In the genomic region with DNA sequence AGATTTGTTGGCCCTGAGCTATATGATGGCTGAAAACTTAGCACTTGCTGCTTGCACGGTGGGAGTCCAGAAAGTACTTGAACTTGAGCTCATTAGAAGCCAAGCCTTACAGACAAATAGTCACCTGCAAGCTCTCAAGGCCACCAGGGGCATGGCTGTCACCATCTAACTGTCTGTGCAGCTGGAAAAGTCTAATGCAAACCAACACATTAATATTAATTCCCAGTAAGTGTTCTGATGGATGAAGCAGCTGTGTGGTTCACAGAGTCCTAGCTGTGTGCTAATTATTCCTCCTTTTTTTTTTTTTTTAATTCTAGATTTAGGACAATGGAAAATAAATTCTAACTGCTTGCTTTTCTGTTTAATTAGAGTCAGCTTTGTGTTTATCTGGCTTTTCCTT, we compare ENCODE assay signal across 21 mouse cellular contexts.
"Had no signal": no experiment of that assay in that cellular context is flagged by ENCODE, and none has a peak within 500 bp of the region (broad histone marks: within the 10 kb centered on the region; RNA-seq: fewer than 3 reads in every experiment).

No protein-coding gene starts in this region.

- H3K36me3 ChIP-seq: limb, embryonic 12.5 days; limb, embryonic 15.5 days; midbrain, embryonic 12.5 days; midbrain, embryonic 15.5 days; neural tube, embryonic 12.5 days; neural tube, embryonic 15.5 days; stomach, embryonic 15.5 days had no signal

- H3K27ac ChIP-seq: layer of hippocampus, adult 2 months; left cerebral cortex, adult 2 months; limb, embryonic 12.5 days; limb, embryonic 15.5 days; liver, embryonic 14.5 days; macrophage; midbrain, embryonic 12.5 days; midbrain, embryonic 15.5 days; neural tube, embryonic 12.5 days; neural tube, embryonic 15.5 days; stomach, embryonic 15.5 days had no signal

- H3K9me3 ChIP-seq: limb, embryonic 12.5 days; limb, embryonic 15.5 days; midbrain, embryonic 12.5 days; midbrain, embryonic 15.5 days; neural tube, embryonic 12.5 days; neural tube, embryonic 15.5 days; stomach, embryonic 15.5 days had no signal

- H3K4me2 ChIP-seq: limb, embryonic 12.5 days; limb, embryonic 15.5 days; liver, embryonic 11.5 days; lung, embryonic 14.5 days; midbrain, embryonic 12.5 days; midbrain, embryonic 15.5 days; neural tube, embryonic 12.5 days; neural tube, embryonic 15.5 days; stomach, embryonic 15.5 days had no signal

- H3K9ac ChIP-seq: limb, embryonic 12.5 days; limb, embryonic 15.5 days; liver, embryonic 14.5 days; liver, postnatal 0 days; lung, embryonic 14.5 days; midbrain, embryonic 12.5 days; midbrain, embryonic 15.5 days; neural tube, embryonic 12.5 days; neural tube, embryonic 15.5 days; stomach, embryonic 15.5 days had no signal

- ATAC-seq: liver, postnatal 0 days; lung, postnatal 0 days; midbrain, embryonic 15.5 days had no signal

- H3K4me3 ChIP-seq: layer of hippocampus, adult 2 months; left cerebral cortex, adult 2 months; limb, embryonic 12.5 days; limb, embryonic 15.5 days; midbrain, embryonic 12.5 days; midbrain, embryonic 15.5 days; neural tube, embryonic 12.5 days; neural tube, embryonic 15.5 days; stomach, embryonic 15.5 days had no signal

- DNase-seq: kidney, adult 18-20 months; kidney, adult 9 months; kidney, postnatal 25 days; layer of hippocampus, adult 9-11 months; layer of hippocampus, postnatal 36 days; liver, postnatal 0 days; lung, embryonic 14.5 days; thymus, postnatal 25 days had no signal

- H3K4me1 ChIP-seq: limb, embryonic 12.5 days; limb, embryonic 15.5 days; midbrain, embryonic 12.5 days; midbrain, embryonic 15.5 days; neural tube, embryonic 12.5 days; neural tube, embryonic 15.5 days; stomach, embryonic 15.5 days had no signal

- H3K27me3 ChIP-seq: limb, embryonic 12.5 days; limb, embryonic 15.5 days; midbrain, embryonic 12.5 days; midbrain, embryonic 15.5 days; neural tube, embryonic 12.5 days; neural tube, embryonic 15.5 days; stomach, embryonic 15.5 days had no signal
